Mouse (Mus musculus): ENCODE measurements around the gene Notch4. TPM values are rescaled to one million over a fixed set of nuclear protein-coding genes. Genes with fewer than 3 reads are reported as not detected.
A peak's percentile ranks its signal among the peaks of the same experiment; 100 is the strongest.

The Notch4 gene
- polyA plus RNA-seq, 1 experiment from 2014 or later, result 1.7 TPM

DNA sequence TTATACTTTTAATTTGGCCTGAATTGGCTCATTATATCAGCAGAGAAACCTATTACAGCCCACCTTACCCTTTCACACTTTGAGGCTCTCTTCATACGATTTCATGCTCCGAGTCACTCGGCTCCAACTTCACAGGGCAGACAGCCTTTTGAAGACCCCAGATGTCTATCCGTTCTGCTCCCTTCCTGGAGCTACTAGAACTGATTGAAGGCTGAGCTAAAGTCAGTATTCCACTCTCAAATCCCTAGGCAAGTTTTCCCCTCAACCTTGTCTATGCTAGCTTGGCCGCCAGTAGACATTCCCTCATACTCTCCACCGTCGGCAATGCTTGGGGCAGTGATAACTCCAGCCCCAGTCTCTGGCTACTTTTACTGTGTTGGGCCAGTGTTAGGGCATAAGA, 25.1 kb downstream of the Notch4 start:
- Histone ChIP-seq H3K27ac (peak overlapping the region; percentile 89), H3K4me1 (peaks cover 74% of the 10 kb centered on the region), H3K36me3 (peaks cover 7% of the 10 kb centered on the region), H3K4me2 (peak overlapping the region; percentile 99), H3K9ac (peak overlapping the region; percentile 97), H3K4me3 (peak overlapping the region; percentile 92), H3K9me3 (replicated peaks) (no peaks in the 10 kb centered on the region), H3K27me3 (replicated peaks) (peaks cover 7% of the 10 kb centered on the region)
- WGBS (ENCODE audit: insufficient replicate concordance), result 19% methylated on average over 7 of the region's 7 CpGs
- ATAC-seq, result no peak

DNA sequence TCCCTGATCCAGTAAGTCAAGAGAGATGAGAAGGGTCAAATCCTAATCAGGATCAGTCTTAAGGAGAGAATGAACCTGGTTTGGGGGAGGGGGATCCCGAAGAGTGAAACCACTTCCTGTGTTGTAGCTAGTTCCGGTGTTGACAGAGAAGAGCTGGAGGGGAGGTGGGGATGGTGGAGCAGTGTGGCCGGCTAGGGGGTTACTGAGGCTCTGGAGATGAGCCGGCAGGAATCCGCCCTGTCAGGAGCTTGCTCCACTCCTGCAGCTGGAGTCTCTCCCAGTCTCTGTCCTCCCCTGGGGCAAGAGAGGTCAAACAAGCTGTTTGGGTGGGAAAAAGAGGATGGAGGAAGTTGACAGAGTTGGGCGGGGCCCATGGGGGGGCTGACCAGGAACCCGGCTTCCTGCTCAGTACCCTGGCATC, 25.6 kb downstream of the Notch4 start, which contains the start of gene Gpsm3:
TSS of gene Gpsm3 (plus strand) at position 126 of the 421 bp plus-strand sequence.
- peak within 1 kb of the TSS; percentile 99 for H3K4me2 ChIP-seq
- H3K9me3 ChIP-seq (replicated peaks), result no peaks in the 10 kb centered on the region
- peaks cover 79% of the 10 kb centered on the region for H3K4me1 ChIP-seq
- no peak for ATAC-seq
- peak within 1 kb of the TSS; percentile 97 for H3K9ac ChIP-seq
- peaks cover 12% of the 10 kb centered on the region for H3K36me3 ChIP-seq
- WGBS (ENCODE audit: insufficient replicate concordance), result 7% methylated on average over 7 of the region's 7 CpGs
- H3K27me3 ChIP-seq (replicated peaks), result peaks cover 7% of the 10 kb centered on the region
- peak within 1 kb of the TSS; percentile 92 for H3K4me3 ChIP-seq
- H3K27ac ChIP-seq, result peak within 1 kb of the TSS; percentile 89

DNA sequence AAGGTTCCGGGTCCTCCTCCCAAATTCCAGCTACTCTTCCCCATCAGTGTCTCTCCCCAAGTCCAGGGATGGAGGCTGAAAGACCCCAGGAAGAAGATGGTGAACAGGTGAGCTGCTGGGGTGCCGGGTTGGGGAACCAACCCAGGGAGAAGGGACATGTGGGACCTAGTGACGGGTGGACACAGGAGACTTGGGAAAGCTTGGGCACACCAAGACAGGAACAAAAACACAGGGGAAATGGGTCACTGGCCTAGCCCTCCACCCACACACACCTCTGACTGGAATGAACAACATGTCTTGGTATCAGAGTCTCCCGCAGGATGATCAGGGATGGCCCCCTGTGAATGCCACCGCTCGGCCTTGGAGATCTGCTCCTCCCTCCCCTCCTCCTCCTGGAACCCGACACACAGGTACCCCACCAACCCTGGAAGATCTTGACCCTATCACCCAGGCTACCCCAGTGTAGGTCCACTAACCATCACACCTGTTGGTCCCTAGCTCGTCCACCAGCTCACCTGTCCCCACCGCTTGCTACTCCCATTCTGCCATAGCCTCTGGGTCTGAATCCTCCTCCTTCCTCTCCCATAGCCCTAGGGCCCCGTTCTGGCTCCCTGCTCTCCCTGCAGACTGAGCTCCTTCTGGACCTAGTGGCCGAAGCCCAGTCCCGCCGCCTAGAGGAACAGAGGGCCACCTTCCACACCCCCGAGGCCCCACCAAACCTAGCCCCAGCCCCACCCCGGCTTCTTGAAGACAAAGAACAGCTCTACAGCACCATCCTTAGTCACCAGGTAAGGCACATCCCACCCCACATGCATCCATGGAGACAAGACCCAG, 26.3 kb downstream of the Notch4 start:
- H3K4me1 ChIP-seq, result peaks cover 86% of the 10 kb centered on the region
- peaks cover 7% of the 10 kb centered on the region for H3K27me3 ChIP-seq (replicated peaks)
- WGBS (ENCODE audit: insufficient replicate concordance), result 43% methylated on average over 15 of the region's 15 CpGs
- peak overlapping the region; percentile 97 for H3K9ac ChIP-seq
- H3K9me3 ChIP-seq (replicated peaks), result no peaks in the 10 kb centered on the region
- peak overlapping the region; percentile 89 for H3K27ac ChIP-seq
- no peak for ATAC-seq
- peak overlapping the region; percentile 99 for H3K4me2 ChIP-seq
- H3K36me3 ChIP-seq, result peaks cover 19% of the 10 kb centered on the region
- peak overlapping the region; percentile 92 for H3K4me3 ChIP-seq

DNA sequence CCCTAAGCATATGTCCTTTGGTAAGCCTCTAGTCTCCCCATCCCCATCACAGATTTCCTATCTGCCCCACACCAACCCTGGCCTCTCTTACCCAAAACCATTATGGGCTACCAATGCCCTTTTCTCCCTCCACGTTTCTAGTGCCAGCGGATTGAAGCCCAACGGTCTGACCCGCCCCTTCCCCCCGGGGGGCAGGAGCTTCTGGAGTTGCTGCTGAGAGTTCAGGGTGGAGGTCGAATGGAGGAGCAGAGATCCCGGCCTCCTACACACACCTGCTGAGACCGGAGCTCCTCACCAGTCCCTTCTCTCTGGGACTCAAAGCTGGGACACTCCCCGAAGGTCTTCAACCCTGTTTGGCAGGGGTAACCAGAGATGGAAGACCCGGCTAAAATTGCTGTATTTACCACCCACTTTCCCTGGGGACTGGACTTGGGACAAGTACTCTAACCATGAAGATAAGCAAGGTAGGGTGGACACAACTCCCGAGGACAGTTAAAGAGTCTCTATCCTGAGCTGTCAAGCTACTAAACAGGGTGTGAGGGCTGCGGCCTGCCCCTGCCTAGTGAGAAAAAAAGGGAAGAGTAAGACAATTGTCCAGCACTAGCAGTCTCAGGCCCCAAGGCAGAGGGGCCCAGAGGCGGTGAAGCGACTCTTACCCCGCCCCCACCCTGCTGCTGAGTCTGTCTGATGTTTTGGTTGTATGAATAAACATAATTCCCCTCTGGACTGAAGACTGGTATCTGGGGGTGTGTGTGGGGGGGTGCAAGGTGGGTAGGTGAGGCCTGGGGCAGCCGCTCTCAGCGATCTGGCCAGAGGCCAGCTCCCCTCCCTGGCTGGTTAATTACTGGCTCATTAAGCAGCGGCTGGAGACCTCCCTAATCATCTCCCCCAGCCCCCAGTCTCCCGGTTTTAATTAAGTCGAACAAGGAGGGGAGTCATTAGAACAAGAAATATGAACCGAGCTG, 27.2 kb downstream of the Notch4 start, which contains the start of gene Pbx2:
TSS of gene Pbx2 (plus strand) at position 238 of the 965 bp plus-strand sequence.
- Histone ChIP-seq H3K4me3 (peak within 1 kb of the TSS; percentile 92), H3K27me3 (replicated peaks) (no peaks in the 10 kb centered on the region), H3K4me1 (peaks cover 89% of the 10 kb centered on the region), H3K4me2 (peak within 1 kb of the TSS; percentile 99), H3K9ac (peak within 1 kb of the TSS; percentile 97), H3K27ac (peak within 1 kb of the TSS; percentile 89), H3K9me3 (replicated peaks) (no peaks in the 10 kb centered on the region), H3K36me3 (peaks cover 28% of the 10 kb centered on the region)
- no peak for ATAC-seq
- 5% methylated on average over 21 of the region's 21 CpGs for WGBS (ENCODE audit: insufficient replicate concordance)

DNA sequence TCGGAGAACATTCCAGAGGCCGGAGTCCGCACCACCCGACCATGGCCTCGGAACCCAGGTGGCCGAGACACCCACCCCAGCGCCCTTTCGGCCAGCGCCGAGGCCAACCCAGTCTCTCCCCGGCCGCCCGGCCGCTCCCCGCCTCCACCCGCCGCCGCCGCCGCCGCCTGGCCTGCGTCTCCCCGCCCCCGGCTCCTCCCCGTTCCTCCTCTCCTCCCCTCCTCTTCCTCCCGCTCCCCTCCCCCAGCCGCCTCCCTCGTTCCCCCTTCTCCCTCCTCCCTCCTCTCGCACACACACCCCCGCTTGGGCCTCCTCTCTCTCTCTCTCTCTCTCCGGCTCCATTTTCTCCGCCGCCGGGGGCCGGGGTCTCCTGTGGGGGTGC, 27.9 kb downstream of the Notch4 start:
- WGBS (ENCODE audit: insufficient replicate concordance), result 2% methylated on average over 20 of the region's 35 CpGs
- Histone ChIP-seq H3K9ac (peak overlapping the region; percentile 97), H3K27ac (peak overlapping the region; percentile 89), H3K4me1 (peaks cover 88% of the 10 kb centered on the region), H3K36me3 (peaks cover 28% of the 10 kb centered on the region), H3K27me3 (replicated peaks) (no peaks in the 10 kb centered on the region), H3K4me3 (peak overlapping the region; percentile 92), H3K9me3 (replicated peaks) (no peaks in the 10 kb centered on the region), H3K4me2 (peak overlapping the region; percentile 99)
- ATAC-seq, result peak; percentile 66

DNA sequence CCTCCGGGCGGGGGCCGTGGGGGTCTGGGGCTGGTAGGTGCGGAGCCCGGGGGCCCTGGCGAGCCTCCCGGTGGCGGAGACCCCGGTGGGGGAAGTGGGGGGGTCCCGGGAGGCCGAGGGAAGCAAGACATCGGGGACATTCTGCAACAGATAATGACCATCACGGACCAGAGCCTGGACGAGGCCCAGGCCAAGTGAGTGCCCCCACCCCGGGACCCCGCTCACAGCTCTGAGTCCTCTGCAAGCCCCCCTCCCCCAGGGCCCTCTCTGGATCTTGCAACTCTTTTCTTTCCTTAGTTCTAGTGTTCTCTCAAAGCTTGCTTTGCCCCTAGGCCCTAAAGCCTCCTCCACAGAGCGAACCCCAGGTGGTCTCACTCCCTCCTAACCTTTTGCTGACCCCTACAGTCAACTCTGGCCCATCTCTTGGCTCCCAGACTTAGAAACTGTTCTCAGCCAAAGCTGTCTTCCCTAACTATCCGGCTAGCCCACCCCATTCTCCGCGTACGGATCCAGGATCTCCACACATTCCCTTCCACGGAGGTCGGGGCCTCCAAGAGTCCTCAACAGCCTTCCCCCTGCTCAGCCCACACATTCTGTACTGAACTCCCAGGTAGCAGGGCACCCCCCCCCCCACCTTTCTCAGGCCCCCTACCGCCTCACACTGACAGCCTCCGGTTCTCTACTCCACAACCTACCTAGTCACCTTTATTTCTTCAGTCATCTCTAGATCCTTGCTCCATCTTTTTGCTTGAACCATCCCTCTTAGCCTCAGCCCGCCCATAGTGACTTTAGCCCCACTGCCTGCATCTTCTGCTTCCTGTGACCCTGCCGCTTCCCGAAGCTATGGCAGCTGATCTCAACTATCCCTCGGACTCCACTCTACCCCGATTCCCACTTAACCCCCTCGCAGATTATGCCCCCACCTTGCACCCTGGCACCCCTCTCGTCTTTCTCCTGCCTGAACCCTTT, 28.8 kb downstream of the Notch4 start:
- H3K27me3 ChIP-seq (replicated peaks), result no peaks in the 10 kb centered on the region
- peak; percentile 1; the same call in 1 of the 2 replicates for ATAC-seq
- peaks cover 93% of the 10 kb centered on the region for H3K4me1 ChIP-seq
- H3K9me3 ChIP-seq (replicated peaks), result no peaks in the 10 kb centered on the region
- peak overlapping the region; percentile 99 for H3K4me2 ChIP-seq
- peaks cover 28% of the 10 kb centered on the region for H3K36me3 ChIP-seq
- 4% methylated on average over 32 of the region's 32 CpGs for WGBS (ENCODE audit: insufficient replicate concordance)
- H3K27ac ChIP-seq, result peak overlapping the region; percentile 89
- peak overlapping the region; percentile 97 for H3K9ac ChIP-seq
- peak overlapping the region; percentile 92 for H3K4me3 ChIP-seq

DNA sequence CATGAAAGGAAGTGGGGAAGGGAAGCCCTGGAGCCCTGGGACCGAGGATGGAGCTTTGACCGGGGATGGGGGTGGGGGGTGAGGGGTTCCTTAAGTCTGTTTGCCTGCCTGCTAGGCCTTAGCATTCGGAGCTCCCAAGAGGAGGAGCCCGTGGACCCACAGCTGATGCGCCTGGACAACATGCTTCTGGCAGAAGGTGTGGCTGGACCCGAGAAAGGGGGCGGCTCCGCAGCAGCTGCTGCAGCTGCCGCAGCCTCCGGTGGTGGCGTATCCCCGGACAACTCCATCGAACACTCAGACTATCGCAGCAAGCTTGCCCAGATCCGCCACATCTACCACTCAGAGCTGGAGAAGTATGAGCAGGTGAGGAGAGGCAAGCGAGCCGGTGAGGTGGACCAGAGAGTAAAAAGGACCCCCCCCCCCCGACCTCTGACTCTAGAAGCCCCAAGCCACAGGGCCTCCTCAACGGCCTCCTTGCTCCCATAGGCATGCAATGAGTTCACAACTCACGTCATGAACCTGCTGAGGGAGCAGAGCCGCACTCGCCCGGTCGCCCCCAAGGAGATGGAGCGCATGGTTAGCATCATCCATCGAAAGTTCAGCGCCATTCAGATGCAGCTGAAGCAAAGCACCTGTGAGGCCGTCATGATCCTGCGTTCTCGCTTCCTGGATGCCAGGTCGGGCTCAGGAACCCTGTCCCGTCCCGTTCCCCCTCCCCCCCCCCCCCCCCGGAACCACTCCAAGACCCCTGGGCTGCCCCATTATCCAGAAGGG, 29.9 kb downstream of the Notch4 start:
- H3K9ac ChIP-seq, result peak overlapping the region; percentile 97
- peaks cover 91% of the 10 kb centered on the region for H3K4me1 ChIP-seq
- H3K9me3 ChIP-seq (replicated peaks), result no peaks in the 10 kb centered on the region
- ATAC-seq, result no peak
- peak overlapping the region; percentile 92 for H3K4me3 ChIP-seq
- H3K36me3 ChIP-seq, result peaks cover 28% of the 10 kb centered on the region
- H3K27ac ChIP-seq, result peak overlapping the region; percentile 89
- peak overlapping the region; percentile 99 for H3K4me2 ChIP-seq
- WGBS (ENCODE audit: insufficient replicate concordance), result 71% methylated on average over 34 of the region's 34 CpGs
- no peaks in the 10 kb centered on the region for H3K27me3 ChIP-seq (replicated peaks)

DNA sequence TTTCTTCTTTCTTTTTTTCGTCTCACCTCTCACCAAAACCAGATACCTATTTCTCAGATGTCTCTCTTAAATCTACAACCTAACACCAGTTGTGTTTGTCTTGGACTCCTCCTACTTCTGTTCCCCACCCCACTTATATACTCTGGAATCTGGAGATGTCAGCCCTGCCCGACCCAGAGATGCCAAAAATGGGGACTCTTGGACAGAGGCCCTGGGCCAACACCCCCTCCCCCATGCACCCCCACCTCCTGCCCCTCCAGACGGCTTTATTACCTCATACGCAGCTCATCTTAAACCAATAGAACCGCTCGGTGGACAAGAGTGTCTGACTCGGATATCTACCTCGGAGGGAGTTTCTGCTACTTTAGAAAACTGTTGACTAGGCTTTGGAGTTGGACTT, 32.0 kb downstream of the Notch4 start:
- H3K4me1 ChIP-seq, result peaks cover 79% of the 10 kb centered on the region
- no peak overlapping the region for H3K4me2 ChIP-seq
- H3K27me3 ChIP-seq (replicated peaks), result no peaks in the 10 kb centered on the region
- peaks cover 43% of the 10 kb centered on the region for H3K36me3 ChIP-seq
- ATAC-seq, result no peak
- 73% methylated on average over 8 of the region's 8 CpGs for WGBS (ENCODE audit: insufficient replicate concordance)
- H3K27ac ChIP-seq, result no peak overlapping the region
- no peak overlapping the region for H3K9ac ChIP-seq
- no peaks in the 10 kb centered on the region for H3K9me3 ChIP-seq (replicated peaks)
- no peak overlapping the region for H3K4me3 ChIP-seq

DNA sequence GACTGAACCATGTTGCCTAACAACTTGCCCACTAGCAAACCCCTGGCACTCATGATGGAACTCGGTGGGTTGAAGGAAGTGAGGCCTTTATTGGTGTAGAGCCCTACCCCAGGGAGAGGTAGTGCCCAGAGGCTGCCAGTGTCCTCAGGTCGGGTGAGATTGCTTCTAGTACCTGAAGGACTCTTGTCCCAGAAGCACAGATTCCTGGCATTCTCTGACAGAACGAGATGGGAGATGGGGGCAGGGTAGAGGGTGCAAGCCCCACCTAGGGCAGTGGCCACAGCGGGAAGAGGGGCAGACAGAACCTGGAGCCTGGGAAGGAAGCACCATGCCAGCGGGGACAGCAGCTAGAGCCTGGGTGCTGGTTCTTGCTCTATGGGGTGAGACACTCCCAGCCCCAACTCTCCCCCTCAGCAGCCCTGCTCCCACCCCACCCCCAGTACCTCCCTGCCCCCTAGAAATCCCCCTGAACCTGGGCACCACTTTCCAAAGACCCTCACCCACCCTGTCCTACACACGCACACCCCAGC, 33.6 kb downstream of the Notch4 start, which contains the start of gene Ager:
TSS of gene Ager (plus strand) at position 297 of the 530 bp plus-strand sequence.
- Histone ChIP-seq H3K27ac (0 out of 2 replicates have a peak within 1 kb of the TSS, but pooled peaks have one; percentile 11), H3K4me2 (no peak within 1 kb of the TSS), H3K4me1 (peaks cover 78% of the 10 kb centered on the region)

DNA sequence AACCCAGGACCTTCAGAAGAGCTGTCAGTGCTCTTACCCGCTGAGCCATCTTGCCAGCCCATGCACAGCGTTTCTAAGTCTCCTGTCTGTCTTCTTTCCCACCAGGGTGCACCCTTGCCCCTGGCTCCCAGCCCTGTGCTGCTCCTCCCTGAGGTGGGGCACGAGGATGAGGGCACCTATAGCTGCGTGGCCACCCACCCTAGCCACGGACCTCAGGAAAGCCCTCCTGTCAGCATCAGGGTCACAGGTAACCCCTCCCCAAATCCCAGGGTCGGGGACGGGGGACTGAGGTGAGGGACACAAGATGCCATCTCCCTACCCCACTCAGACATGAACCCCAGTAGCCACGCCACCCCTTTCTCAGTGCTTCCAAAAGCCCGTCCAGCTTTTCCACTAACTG, 35.8 kb downstream of the Notch4 start:
- no peak overlapping the region for H3K27ac ChIP-seq
- H3K4me2 ChIP-seq, result no peak overlapping the region
- ATAC-seq, result no peak
- H3K4me1 ChIP-seq, result peaks cover 65% of the 10 kb centered on the region
- peaks cover 41% of the 10 kb centered on the region for H3K36me3 ChIP-seq
- no peaks in the 10 kb centered on the region for H3K27me3 ChIP-seq (replicated peaks)
- WGBS (ENCODE audit: insufficient replicate concordance), result 76% methylated on average over 9 of the region's 9 CpGs
- H3K4me3 ChIP-seq, result no peak overlapping the region
- H3K9ac ChIP-seq, result no peak overlapping the region
- H3K9me3 ChIP-seq (replicated peaks), result no peaks in the 10 kb centered on the region

More for the DNA sequence above, 33.6 kb downstream of the Notch4 start, which contains the start of gene Ager:
- Histone ChIP-seq H3K9me3 (replicated peaks) (no peaks in the 10 kb centered on the region), H3K4me3 (no peak within 1 kb of the TSS), H3K27me3 (replicated peaks) (no peaks in the 10 kb centered on the region), H3K9ac (peak within 1 kb of the TSS; percentile 40), H3K36me3 (peaks cover 55% of the 10 kb centered on the region)
- WGBS (ENCODE audit: insufficient replicate concordance), result 25% methylated on average over 6 of the region's 6 CpGs
- ATAC-seq, result no peak
